8 mouse cellular contexts compared by ENCODE assay signal in the genomic region with DNA sequence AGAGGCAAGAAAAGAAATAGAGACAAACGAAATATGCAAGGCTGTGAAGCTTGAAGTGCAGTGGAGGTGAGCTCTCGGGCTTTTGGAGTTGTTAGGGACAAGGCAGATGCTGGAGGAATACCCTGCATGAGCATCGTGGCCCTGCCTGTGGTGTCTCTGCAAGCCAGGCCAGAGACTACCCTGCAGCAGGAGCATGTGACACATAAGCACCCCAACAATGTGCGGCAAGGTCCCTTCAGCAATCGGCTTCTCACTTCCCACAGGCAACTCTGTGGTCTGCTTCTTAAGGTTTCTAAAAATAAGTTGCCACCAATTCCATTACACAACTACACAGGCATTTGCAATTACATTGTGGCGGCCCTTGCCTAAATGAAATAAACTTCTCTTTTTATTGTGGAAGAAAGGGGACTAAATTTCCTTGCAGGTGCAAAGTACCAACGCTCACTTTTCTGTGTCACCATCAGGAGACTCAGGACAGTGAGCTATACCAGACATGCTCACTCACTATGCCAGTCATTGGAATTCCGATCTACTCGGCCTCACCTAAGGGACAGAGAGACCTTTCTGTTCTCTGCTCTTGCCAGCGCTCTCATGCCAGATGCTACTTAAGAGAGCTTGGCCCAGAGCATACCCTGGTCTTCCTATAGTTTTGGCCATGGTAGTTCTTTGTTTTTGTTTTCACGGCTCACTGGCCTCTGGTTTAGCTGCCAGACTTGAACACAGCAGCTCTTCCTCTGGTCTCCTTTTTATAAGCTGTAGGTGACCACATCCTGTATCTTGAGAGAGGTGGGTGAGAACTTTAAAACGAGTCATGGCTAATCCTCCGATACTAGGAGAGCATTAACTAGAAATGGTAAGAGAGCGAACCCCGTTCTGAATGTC. TPM values are rescaled to one million over a fixed set of nuclear protein-coding genes. Genes with fewer than 3 reads are reported as not detected.
DNase-seq lines count a peak whose midpoint lies in the region; ATAC-seq and TF ChIP-seq lines count a peak whose summit lies in the region.

No protein-coding gene starts in this region.

- no peak overlapping the region for H3K4me3 ChIP-seq in cerebellum, adult 2 months (replicated peaks; ENCODE audit: insufficient read depth, low read depth, low read length)
- 0 out of 4 replicates have a peak overlapping the region, but pooled peaks of 1 of the 2 experiments have one; percentile 2 for H3K4me3 ChIP-seq in heart, embryonic 14.5 days (ENCODE audit: control insufficient read depth in 1 of 2, insufficient read depth in 1 of 2, low read depth in 1 of 2, low read length in 2 of 2)
- H3K4me3 ChIP-seq in megakaryocyte, embryonic 14.5 days (replicated peaks): peak overlapping the region; percentile 88
- no peak overlapping the region for H3K4me3 ChIP-seq in forebrain, embryonic 10.5 days
- H3K4me3 ChIP-seq in hindbrain, embryonic 14.5 days (replicated peaks; ENCODE audit: low read length): no peak overlapping the region

- H3K36me3 ChIP-seq in heart, embryonic 14.5 days (ENCODE audit: control insufficient read depth, insufficient read depth, low read length): no peaks in the 10 kb centered on the region
- H3K36me3 ChIP-seq in megakaryocyte, embryonic 14.5 days (replicated peaks; ENCODE audit: low read length): peaks cover 19% of the 10 kb centered on the region
- no peaks in the 10 kb centered on the region for H3K36me3 ChIP-seq in forebrain, embryonic 10.5 days (replicated peaks)
- H3K36me3 ChIP-seq in hindbrain, embryonic 14.5 days (replicated peaks; ENCODE audit: control insufficient read depth, insufficient read depth): no peaks in the 10 kb centered on the region

- intact Hi-C loops in left cerebral cortex, postnatal 14 days (cut with DNase I): no loop called here

- peak overlapping the region; percentile 56 for H3K9ac ChIP-seq in heart, embryonic 14.5 days (ENCODE audit: low read length)
- H3K9ac ChIP-seq in hindbrain, embryonic 14.5 days: no peak overlapping the region

- TF ChIP-seq POLR2A in cerebellum, adult 2 months (IDR thresholded peaks at IDR 0.05; ENCODE audit: borderline replicate concordance, insufficient read depth, low read length): no peak

- 40% methylated on average over 15 of the region's 15 CpGs for WGBS in cerebellum, adult 2 months
- WGBS in heart, embryonic 14.5 days: 35% methylated on average over 15 of the region's 15 CpGs
- WGBS in forebrain, embryonic 10.5 days: 84% methylated on average over 15 of the region's 15 CpGs
- 83% methylated on average over 15 of the region's 15 CpGs for WGBS in hindbrain, embryonic 14.5 days

- H3K4me2 ChIP-seq in heart, embryonic 14.5 days (ENCODE audit: low read length): peak overlapping the region; percentile 53
- no peak overlapping the region for H3K4me2 ChIP-seq in hindbrain, embryonic 14.5 days (replicated peaks)

- no peak for TF ChIP-seq CTCF in cerebellum, adult 2 months (IDR thresholded peaks at IDR 0.05; ENCODE audit: borderline replicate concordance, insufficient read depth, low read depth, low read length)

- H3K27ac ChIP-seq in cerebellum, adult 2 months (ENCODE audit: insufficient read depth, low read length): peak overlapping the region; percentile 30
- H3K27ac ChIP-seq in heart, embryonic 14.5 days (replicated peaks in 1 of 2; ENCODE audit: control insufficient read depth in 1 of 2, insufficient read depth in 1 of 2, low read depth in 2 of 2, low read length in 2 of 2): peak overlapping the region; percentile 97 to 98
- H3K27ac ChIP-seq in forebrain, embryonic 10.5 days: no peak overlapping the region
- no peak overlapping the region for H3K27ac ChIP-seq in hindbrain, embryonic 14.5 days

- ATAC-seq in cerebellum, adult (ENCODE audit: insufficient number of reproducible peaks, low FRiP score, low TSS enrichment): no peak
- peak; percentile 77 for ATAC-seq in heart, embryonic 14.5 days (ENCODE audit: insufficient number of reproducible peaks, insufficient read depth, low FRiP score, low read depth)
- no peak for ATAC-seq in hindbrain, embryonic 14.5 days (ENCODE audit: low FRiP score)

- H3K9me3 ChIP-seq in heart, embryonic 14.5 days (ENCODE audit: control insufficient read depth, low read length): no peaks in the 10 kb centered on the region
- no peaks in the 10 kb centered on the region for H3K9me3 ChIP-seq in megakaryocyte, embryonic 14.5 days
- no peaks in the 10 kb centered on the region for H3K9me3 ChIP-seq in forebrain, embryonic 10.5 days
- H3K9me3 ChIP-seq in hindbrain, embryonic 14.5 days (ENCODE audit: control insufficient read depth, low read length): no peaks in the 10 kb centered on the region

- H3K27me3 ChIP-seq in cerebellum, adult 2 months (ENCODE audit: control insufficient read depth, insufficient read depth, low read length): no peaks in the 10 kb centered on the region
- H3K27me3 ChIP-seq in heart, embryonic 14.5 days (ENCODE audit: control insufficient read depth, insufficient read depth, low read length): no peaks in the 10 kb centered on the region
- no peaks in the 10 kb centered on the region for H3K27me3 ChIP-seq in megakaryocyte, embryonic 14.5 days (replicated peaks)
- no peaks in the 10 kb centered on the region for H3K27me3 ChIP-seq in forebrain, embryonic 10.5 days (ENCODE audit: poor library complexity, severe bottlenecking)
- no peaks in the 10 kb centered on the region for H3K27me3 ChIP-seq in hindbrain, embryonic 14.5 days (ENCODE audit: control insufficient read depth, insufficient read depth, low read length)

- H3K4me1 ChIP-seq in cerebellum, adult 2 months (ENCODE audit: control insufficient read depth, insufficient read depth, low read length): peaks cover 27% of the 10 kb centered on the region
- H3K4me1 ChIP-seq in heart, embryonic 14.5 days (ENCODE audit: control insufficient read depth in 2 of 2, insufficient read depth in 2 of 2, low read length in 2 of 2): peaks cover 11 to 36% of the 10 kb centered on the region in 2 experiments
- peaks cover 72% of the 10 kb centered on the region for H3K4me1 ChIP-seq in megakaryocyte, embryonic 14.5 days
- peaks cover 12% of the 10 kb centered on the region for H3K4me1 ChIP-seq in forebrain, embryonic 10.5 days
- H3K4me1 ChIP-seq in hindbrain, embryonic 14.5 days (replicated peaks; ENCODE audit: control insufficient read depth, insufficient read depth, low read length): no peaks in the 10 kb centered on the region

- peak; percentile 38 to 48 for DNase-seq in cerebellum, adult 2 months
- DNase-seq in MEL-GATA-1-ER (ENCODE audit: extremely low read depth, low read depth): peak; percentile 73
- no peak for DNase-seq in forebrain, embryonic 10.5 days (ENCODE audit: extremely low spot score, low spot score)
- DNase-seq in hindbrain, embryonic 14.5 days (ENCODE audit: low spot score): no peak
- DNase-seq in left cerebral cortex, postnatal 14 days (ENCODE audit: low spot score in 2 of 2): no peak

RNA-seq across cellular contexts. Expression of a gene that starts 28.7 kb away (rescaled TPM):
- 36.3 and 41.9 TPM in 2 replicates for polyA plus RNA-seq in cerebellum, adult 2 months (2012; rRNA removed)
- polyA plus RNA-seq in heart, embryonic 14.5 days (2014; fragmentation: Nextera tagmentation; extraction: Ambion mirVana): 10.5 and 10.9 TPM in 2 replicates
- 6.9 and 8.0 TPM in 2 replicates for polyA plus RNA-seq in megakaryocyte, embryonic 14.5 days (2012; ENCODE audit: insufficient read depth, low replicate concordance)
- 1.7 and 2.1 TPM in 2 replicates for polyA plus RNA-seq in forebrain, embryonic 10.5 days (2016; fragmentation: Nextera tagmentation; extraction: Ambion mirVana)
- polyA plus RNA-seq in hindbrain, embryonic 14.5 days (2014; fragmentation: Nextera tagmentation; extraction: Ambion mirVana): 3.1 and 3.9 TPM in 2 replicates
- 10 to 100 TPM; 17.7 to 19.3 TPM for total RNA-seq in left cerebral cortex, postnatal 14 days (2021)

RNA-seq across cellular contexts. Expression of a gene that starts 49.8 kb away (rescaled TPM):
- 25.1 and 27.2 TPM in 2 replicates for polyA plus RNA-seq in cerebellum, adult 2 months (2012; rRNA removed)
- 49.2 and 49.8 TPM in 2 replicates for polyA plus RNA-seq in heart, embryonic 14.5 days (2014; fragmentation: Nextera tagmentation; extraction: Ambion mirVana)
- polyA plus RNA-seq in megakaryocyte, embryonic 14.5 days (2012; ENCODE audit: insufficient read depth, low replicate concordance): 16.1 and 22.2 TPM in 2 replicates
- 48.8 and 49.2 TPM in 2 replicates for polyA plus RNA-seq in forebrain, embryonic 10.5 days (2016; fragmentation: Nextera tagmentation; extraction: Ambion mirVana)
- 56.0 and 61.1 TPM in 2 replicates for polyA plus RNA-seq in hindbrain, embryonic 14.5 days (2014; fragmentation: Nextera tagmentation; extraction: Ambion mirVana)
- 10 to 100 TPM; 26.1 to 31.2 TPM for total RNA-seq in left cerebral cortex, postnatal 14 days (2021)

Comparison
In these comparisons a context has a peak if more than half of its experiments do, and no peak if none do; other contexts are left out.
1. DNase-seq: peak in cerebellum, adult 2 months (2 of 2) and MEL-GATA-1-ER (single experiment); none in forebrain, embryonic 10.5 days (single experiment), hindbrain, embryonic 14.5 days (single experiment) and left cerebral cortex, postnatal 14 days (0 of 2).
2. H3K27ac ChIP-seq: peak in cerebellum, adult 2 months (single experiment) and heart, embryonic 14.5 days (2 of 2); none in forebrain, embryonic 10.5 days (single experiment) and hindbrain, embryonic 14.5 days (single experiment).